Mouse (Mus musculus) MEL (cell line): ENCODE data around the gene Cdh4. TPM values are rescaled to one million over a fixed set of nuclear protein-coding genes. Genes with fewer than 3 reads are reported as not detected.

Experiments used
- DNase-seq: peaks from one replicate; pipeline ENCODE4 v3.0.0; 2011; ENCODE audit warnings: low read depth, low spot score
- H3K27ac ChIP-seq: 2 replicates; pipeline ENCODE4 v1.5.1; 2012; ENCODE audit warnings: low read depth, mild to moderate bottlenecking, control low read depth, low read length, moderate library complexity; ENCODE audit not compliant: control insufficient read depth
- H3K27me3 ChIP-seq, 2 experiments: fragments of 150-350 bp in 1 of 2; sonication (generic) in 1 of 2; 2 replicates each; pipeline ENCODE4 v1.6.1; 2012; ENCODE audit warnings: low read length in 2 of 2, mild to moderate bottlenecking in 2 of 2, improper control_type of control experiment in 1 of 2, moderate library complexity in 1 of 2; ENCODE audit not compliant: insufficient read depth in 2 of 2, control insufficient read depth in 1 of 2
- H3K36me3 ChIP-seq, 2 experiments: 2 replicates each; pipeline ENCODE4 v1.6.1; 2012 to 2014; ENCODE audit warnings: low read length in 2 of 2, improper control_type of control experiment in 1 of 2, inconsistent platforms in 1 of 2, mild to moderate bottlenecking in 1 of 2; ENCODE audit not compliant: insufficient read depth in 2 of 2, control insufficient read depth in 1 of 2
- H3K4me1 ChIP-seq, 2 experiments: fragments of 150-350 bp in 1 of 2; sonication (generic) in 1 of 2; 2 replicates each; pipeline ENCODE4 v1.6.1; 2012; ENCODE audit warnings: low read length in 2 of 2, improper control_type of control experiment in 1 of 2, mild to moderate bottlenecking in 1 of 2; ENCODE audit not compliant: insufficient read depth in 2 of 2, control insufficient read depth in 1 of 2
- H3K4me3 ChIP-seq, 2 experiments: fragments of 150-350 bp in 1 of 2; sonication (generic) in 1 of 2; 2 replicates each; pipeline ENCODE4 v1.5.1; 2012; ENCODE audit warnings: low read depth in 2 of 2, low read length in 2 of 2, mild to moderate bottlenecking in 2 of 2, moderate library complexity in 2 of 2, control low read depth in 1 of 2, improper control_type of control experiment in 1 of 2; ENCODE audit not compliant: control insufficient read depth in 1 of 2, insufficient read depth in 1 of 2
- H3K79me2 ChIP-seq: 2 replicates; pipeline ENCODE4 v1.6.1; 2012; ENCODE audit warnings: mild to moderate bottlenecking, low read length, moderate library complexity; ENCODE audit not compliant: control insufficient read depth, poor library complexity, insufficient read depth
- H3K9ac ChIP-seq: 2 replicates; pipeline ENCODE4 v1.6.1; 2012; ENCODE audit warnings: low read depth, mild to moderate bottlenecking, control low read depth, low read length, moderate library complexity; ENCODE audit not compliant: control insufficient read depth, poor library complexity, severe bottlenecking
- H3K9me3 ChIP-seq: fragments of 150-350 bp; sonication (generic); replicated peaks from 2 replicates; pipeline ENCODE4 v1.6.1; 2012; ENCODE audit warnings: mild to moderate bottlenecking, low read length, improper control_type of control experiment, moderate library complexity; ENCODE audit not compliant: insufficient read depth
- BHLHE40 ChIP-seq: IDR thresholded peaks from 2 replicates; pipeline ENCODE4 v1.6.1; 2012; ENCODE audit warnings: low read depth, mild to moderate bottlenecking, inconsistent platforms, low read length, improper control_type of control experiment, borderline replicate concordance
- GABPA ChIP-seq: IDR thresholded peaks from 2 replicates; pipeline ENCODE4 v1.6.1; 2012; ENCODE audit warnings: low read depth, mild to moderate bottlenecking, inconsistent platforms, low read length, improper control_type of control experiment, moderate library complexity
- GATA1 ChIP-seq: IDR thresholded peaks from 2 replicates; pipeline ENCODE4 v1.6.1; 2011; ENCODE audit warnings: low read depth, low read length, improper control_type of control experiment
- HCFC1 ChIP-seq: IDR thresholded peaks from 2 replicates; pipeline ENCODE4 v1.6.1; 2012; ENCODE audit warnings: low read depth, mild to moderate bottlenecking, inconsistent platforms, low read length, improper control_type of control experiment, moderate library complexity
- JUND ChIP-seq: IDR thresholded peaks from 2 replicates; pipeline ENCODE4 v1.6.1; 2011; ENCODE audit warnings: low read depth, mild to moderate bottlenecking, improper control_type of control experiment, low read length
- KAT2A ChIP-seq: conservative IDR thresholded peaks from 2 replicates; pipeline ENCODE4 v1.6.1; 2012; ENCODE audit warnings: low read depth, low read length, improper control_type of control experiment, inconsistent platforms
- MAFK ChIP-seq: IDR thresholded peaks from 2 replicates; pipeline ENCODE4 v1.6.1; 2011; ENCODE audit warnings: low read depth, mild to moderate bottlenecking, low read length, improper control_type of control experiment, borderline replicate concordance
- MYB ChIP-seq: IDR thresholded peaks from 2 replicates; pipeline ENCODE4 v1.6.1; 2011; ENCODE audit warnings: mild to moderate bottlenecking, low read depth, low read length, improper control_type of control experiment
- NRF1 ChIP-seq: IDR thresholded peaks from 2 replicates; pipeline ENCODE4 v1.6.1; 2014; ENCODE audit warnings: low read depth, mild to moderate bottlenecking, inconsistent platforms, low read length, improper control_type of control experiment, moderate library complexity; ENCODE audit not compliant: poor library complexity, insufficient read depth, severe bottlenecking
- POLR2A ChIP-seq, 2 experiments: IDR thresholded peaks; 2 replicates each; pipeline ENCODE4 v1.6.1; 2011 to 2012; ENCODE audit warnings: low read length in 2 of 2, mild to moderate bottlenecking in 2 of 2, control low read depth in 1 of 2, improper control_type of control experiment in 1 of 2, low read depth in 1 of 2, moderate library complexity in 1 of 2; ENCODE audit not compliant: control insufficient read depth in 1 of 2, insufficient read depth in 1 of 2, poor library complexity in 1 of 2
- POLR2AphosphoS2 ChIP-seq: IDR thresholded peaks from 2 replicates; pipeline ENCODE4 v1.6.1; 2011; ENCODE audit warnings: low read length, improper control_type of control experiment
- POLR2AphosphoS5 ChIP-seq: IDR thresholded peaks from 2 replicates; pipeline ENCODE4 v1.6.1; 2012; ENCODE audit warnings: low read depth, borderline replicate concordance, mild to moderate bottlenecking, inconsistent platforms, low read length, moderate library complexity, mixed read lengths
- TBP ChIP-seq: IDR thresholded peaks from 2 replicates; pipeline ENCODE4 v1.8.0; 2011; ENCODE audit warnings: low read depth, low read length, improper control_type of control experiment
- UBTF ChIP-seq: IDR thresholded peaks from 2 replicates; pipeline ENCODE4 v1.6.1; 2012; ENCODE audit warnings: low read depth, mild to moderate bottlenecking, inconsistent platforms, low read length, improper control_type of control experiment, moderate library complexity, borderline replicate concordance; ENCODE audit not compliant: insufficient read depth
- USF1 ChIP-seq: IDR thresholded peaks from 2 replicates; pipeline ENCODE4 v1.6.1; 2014; ENCODE audit warnings: low read depth, mild to moderate bottlenecking, inconsistent platforms, low read length, improper control_type of control experiment, moderate library complexity
- USF2 ChIP-seq, 2 experiments: IDR thresholded peaks; 2 replicates each; pipeline ENCODE4 v1.6.1; 2011 to 2012; ENCODE audit warnings: improper control_type of control experiment in 2 of 2, low read length in 2 of 2, borderline replicate concordance in 1 of 2, inconsistent platforms in 1 of 2, low read depth in 1 of 2, mild to moderate bottlenecking in 1 of 2; ENCODE audit not compliant: insufficient read depth in 1 of 2
- ZC3H11A ChIP-seq: IDR thresholded peaks from 2 replicates; pipeline ENCODE4 v1.6.1; 2012; ENCODE audit warnings: low read depth, mild to moderate bottlenecking, inconsistent platforms, low read length, improper control_type of control experiment
- ZKSCAN1 ChIP-seq: IDR thresholded peaks from 2 replicates; pipeline ENCODE4 v1.6.1; 2012; ENCODE audit warnings: low read depth, mild to moderate bottlenecking, inconsistent platforms, low read length, improper control_type of control experiment, moderate library complexity
- ZMIZ1 ChIP-seq: IDR thresholded peaks from 2 replicates; pipeline ENCODE4 v1.6.1; 2012; ENCODE audit warnings: low read depth, mild to moderate bottlenecking, inconsistent platforms, low read length, improper control_type of control experiment, moderate library complexity
- ZNF384 ChIP-seq: IDR thresholded peaks from 2 replicates; pipeline ENCODE4 v1.6.1; 2012; ENCODE audit warnings: low read depth, mild to moderate bottlenecking, inconsistent platforms, low read length, improper control_type of control experiment
- polyA plus RNA-seq, 2 experiments: library from polyadenylated mRNA; stranded (reverse) in 1 of 2; unstranded in 1 of 2; fragments of >175 nt in 1 of 2; fragments of >200 nt in 1 of 2; gene quantifications; 2 replicates each; pipeline versions ENCODE4 v1.2.1 to v1.2.4; 2012; ENCODE audit warnings: low replicate concordance in 2 of 2, low read depth in 1 of 2; ENCODE audit not compliant: insufficient read length in 2 of 2, insufficient read depth in 1 of 2, missing spikeins in 1 of 2
- total RNA-seq: library from RNA; depleted of rRNA; stranded (reverse); fragments of 300-350 nt; gene quantifications from 2 replicates; pipeline ENCODE4 v1.2.3, GENCODE M21; 2012

Cdh4 gene
- total and polyA plus RNA-seq, 3 experiments, result not detected

GRCm38 (mm10) chr2:179720366-179720765 lies 278.1 kb downstream of the Cdh4 start:
- no peaks in the 10 kb centered on the region for H3K36me3 ChIP-seq
- no peaks in the 10 kb centered on the region for H3K4me1 ChIP-seq
- H3K9me3 ChIP-seq, result no peaks in the 10 kb centered on the region
- H3K27me3 ChIP-seq, result no peaks in the 10 kb centered on the region
- TF ChIP-seq UBTF (no peak), ZC3H11A (no peak), JUND (no peak), MYB (no peak), MAFK (no peak), HCFC1 (no peak), ZMIZ1 (no peak)
- H3K4me3 ChIP-seq, result no peak overlapping the region
- H3K27ac ChIP-seq, result no peak overlapping the region
- no peaks in the 10 kb centered on the region for H3K79me2 ChIP-seq
- H3K9ac ChIP-seq, result no peak overlapping the region
- no peak for DNase-seq

GRCm38 (mm10) chr2:179721534-179722516 lies 279.6 kb downstream of the Cdh4 start:
- H3K9me3 ChIP-seq, result no peaks in the 10 kb centered on the region

GRCm38 (mm10) chr2:179722776-179723386 lies 280.6 kb downstream of the Cdh4 start:
- no peak for TF ChIP-seq POLR2AphosphoS5
- TF ChIP-seq USF2 (IDR thresholded peaks at IDR 0.05; ENCODE audit: borderline replicate concordance in 1 of 2, insufficient read depth in 1 of 2, low read depth in 1 of 2, low read length in 2 of 2), result no peak
- no peak for TF ChIP-seq ZKSCAN1
- no peak for TF ChIP-seq HCFC1
- no peak for TF ChIP-seq NRF1
- TF ChIP-seq MYB, result no peak
- no peak for TF ChIP-seq KAT2A
- no peak for TF ChIP-seq ZMIZ1
- TF ChIP-seq GABPA, result no peak
- no peak for TF ChIP-seq JUND
- no peak for TF ChIP-seq ZC3H11A
- no peaks in the 10 kb centered on the region for H3K9me3 ChIP-seq
- H3K4me1 ChIP-seq, result no peaks in the 10 kb centered on the region
- no peaks in the 10 kb centered on the region for H3K27me3 ChIP-seq
- H3K27ac ChIP-seq, result no peak overlapping the region
- no peak for DNase-seq
- no peak overlapping the region for H3K9ac ChIP-seq
- no peaks in the 10 kb centered on the region for H3K36me3 ChIP-seq
- H3K4me3 ChIP-seq, result no peak overlapping the region
- no peaks in the 10 kb centered on the region for H3K79me2 ChIP-seq

More at GRCm38 (mm10) chr2:179721534-179722516, 279.6 kb downstream of the Cdh4 start:
- H3K9ac ChIP-seq, result no peak overlapping the region
- TF ChIP-seq JUND, result no peak
- no peak for TF ChIP-seq POLR2A (IDR thresholded peaks at IDR 0.05; ENCODE audit: control insufficient read depth in 1 of 2, insufficient read depth in 1 of 2, low read depth in 1 of 2, low read length in 2 of 2, poor library complexity in 1 of 2)
- no peak for TF ChIP-seq ZNF384
- TF ChIP-seq UBTF, result no peak
- TF ChIP-seq USF1, result no peak
- no peak for TF ChIP-seq GABPA
- TF ChIP-seq POLR2AphosphoS2, result no peak
- no peak for TF ChIP-seq TBP
- no peak for TF ChIP-seq BHLHE40
- no peak for TF ChIP-seq GATA1
- TF ChIP-seq, all 39 proteins: peak for 0
- Histone ChIP-seq H3K27me3 (no peaks in the 10 kb centered on the region), H3K4me1 (no peaks in the 10 kb centered on the region), H3K27ac (no peak overlapping the region), H3K79me2 (no peaks in the 10 kb centered on the region), H3K36me3 (no peaks in the 10 kb centered on the region), H3K4me3 (no peak overlapping the region)
- DNase-seq, result no peak
